ENCODE assay signal across 22 mouse cellular contexts in genomic region chr9:121828314-121828713, GRCm38 (mm10). TPM values are rescaled to one million over a fixed set of nuclear protein-coding genes. Genes with fewer than 3 reads are reported as not detected.
DNase-seq lines count a peak whose midpoint lies in the region; ATAC-seq lines count a peak whose summit lies in the region.
"Had no signal": no experiment of that assay in that cellular context is flagged by ENCODE, and none has a peak within 500 bp of the region (broad histone marks: within the 10 kb centered on the region; RNA-seq: fewer than 3 reads in every experiment).

No protein-coding gene starts in this region.

- peak; percentile 26 for DNase-seq in cerebellum, adult 11-12 months
- DNase-seq in cerebellum, postnatal 14 days, result no peak
- DNase-seq in thymus, postnatal 25 days, result no peak
- DNase-seq: adrenal gland, adult 8-10 months; adrenal gland, postnatal 14 days; adrenal gland, postnatal 36 days; B cell, adult 2 months; cerebellum, adult 18-20 months; cerebellum, adult 8-10 months; cerebellum, adult 9-11 months; cerebellum, postnatal 25 days; forebrain, postnatal 0 days had no signal

- ATAC-seq in granulocyte monocyte progenitor cell, adult 5-6 weeks (replicated peaks; ENCODE audit: poor library complexity, severe bottlenecking), result peak; percentile 71
- peak; percentile 50 for ATAC-seq in megakaryocyte progenitor cell, adult 5-6 weeks (replicated peaks; ENCODE audit: poor library complexity)
- ATAC-seq: activated CD4-positive, CD25-positive, alpha-beta regulatory T cell, adult 4 months; CD4-positive, CD25-positive, alpha-beta regulatory T cell, adult 4 months; forebrain, embryonic 13.5 days; forebrain, embryonic 15.5 days; forebrain, postnatal 0 days; Patski had no signal

RNA-seq across cellular contexts. Expression of gene Ccdc13, which starts 10.9 kb away (rescaled TPM):
- total RNA-seq in granulocyte monocyte progenitor cell, adult 5-6 weeks (2014; fragmentation: Nextera tagmentation), result not detected in 2 replicates
- not detected in 2 replicates for total RNA-seq in granulocyte monocyte progenitor cell, adult 5-6 weeks (2017)
- total RNA-seq in megakaryocyte progenitor cell, adult 5-6 weeks (2015), result 0.42 TPM in 1 of 2 replicates, not detected in the other
- not detected in 2 replicates for total RNA-seq in megakaryocyte progenitor cell, adult 5-6 weeks (2017)

RNA-seq across cellular contexts. Expression of gene Higd1a, which starts 29.8 kb away (rescaled TPM):
- 106 and 125 TPM in 2 replicates for total RNA-seq in granulocyte monocyte progenitor cell, adult 5-6 weeks (2014; fragmentation: Nextera tagmentation)
- total RNA-seq in granulocyte monocyte progenitor cell, adult 5-6 weeks (2017), result 12.9 and 16.8 TPM in 2 replicates
- 89.9 and 101 TPM in 2 replicates for total RNA-seq in megakaryocyte progenitor cell, adult 5-6 weeks (2015)
- 14.1 and 21.7 TPM in 2 replicates for total RNA-seq in megakaryocyte progenitor cell, adult 5-6 weeks (2017)

RNA-seq across cellular contexts. Expression of gene Hhatl, which starts 36.0 kb away (rescaled TPM):
- total RNA-seq in granulocyte monocyte progenitor cell, adult 5-6 weeks (2014; fragmentation: Nextera tagmentation), result not detected in 2 replicates
- not detected in 2 replicates for total RNA-seq in granulocyte monocyte progenitor cell, adult 5-6 weeks (2017)
- not detected in 2 replicates for total RNA-seq in megakaryocyte progenitor cell, adult 5-6 weeks (2015)
- not detected in 2 replicates for total RNA-seq in megakaryocyte progenitor cell, adult 5-6 weeks (2017)
- total RNA-seq: adrenal gland, adult 18-20 months; adrenal gland, postnatal 14 days; adrenal gland, postnatal 36 days; CH12.LX; G1E had no signal

RNA-seq across cellular contexts. Expression of gene Klhl40, which starts 50.9 kb away (rescaled TPM):
- total RNA-seq in granulocyte monocyte progenitor cell, adult 5-6 weeks (2014; fragmentation: Nextera tagmentation), result 0.41 TPM in 1 of 2 replicates, not detected in the other
- not detected in 2 replicates for total RNA-seq in granulocyte monocyte progenitor cell, adult 5-6 weeks (2017)
- total RNA-seq in megakaryocyte progenitor cell, adult 5-6 weeks (2015), result not detected in 2 replicates
- total RNA-seq in megakaryocyte progenitor cell, adult 5-6 weeks (2017), result 0.17 TPM in 1 of 2 replicates, not detected in the other
- total RNA-seq: adrenal gland, postnatal 14 days; CH12.LX; G1E had no signal
